Mouse (Mus musculus) lung, adult 2 months (tissue): ENCODE measurements at regions not wholly inside any gene's neighbourhood (a gene's known extent, or its start where the extent isn't known, plus 50 kb on each side); places are given as distances from the start of the nearest gene placed in this dataset.

Source experiments
- CTCF ChIP-seq: fragments of 200-500 bp; IDR thresholded peaks from 2 replicates; pipeline ENCODE4 v1.5.1; 2011; ENCODE audit warnings: mild to moderate bottlenecking, low read length, control low read depth; ENCODE audit not compliant: insufficient read depth
- POLR2A ChIP-seq: fragments of 200-500 bp; IDR thresholded peaks from 2 replicates; pipeline ENCODE4 v1.6.1; 2011; ENCODE audit warnings: low read depth, mild to moderate bottlenecking, control low read depth, low read length, borderline replicate concordance; ENCODE audit errors: extremely low read depth

GRCm38 (mm10) chr8:44024028-44024427, 314.2 kb upstream of the Adam34 start:
- TF ChIP-seq POLR2A (no peak), CTCF (no peak)
